Mouse (Mus musculus) midbrain, embryonic 10.5 days (tissue): ENCODE measurements around the gene Gm9495. TPM values are rescaled to one million over a fixed set of nuclear protein-coding genes. Genes with fewer than 3 reads are reported as not detected.
A peak's percentile ranks its signal among the peaks of the same experiment; 100 is the strongest.
"Not testable (repeated sequence)": the region's sequence is repeated elsewhere in the genome, so short reads cannot be mapped to it uniquely, and the experiment has no call there.

Experiments used
- DNase-seq: peaks from one replicate; pipeline ENCODE4 v3.0.0-alpha.2; 2017; ENCODE audit warnings: low spot score
- H3K27ac ChIP-seq: fragments of 300-500 bp; sonication (generic); replicated peaks from 2 replicates; pipeline ENCODE4 v1.5.1; 2016; ENCODE audit warnings: mild to moderate bottlenecking
- H3K27me3 ChIP-seq: fragments of 300-500 bp; sonication (generic); 2 replicates; pipeline ENCODE4 v1.6.1; 2016; ENCODE audit warnings: low read depth, mild to moderate bottlenecking; ENCODE audit not compliant: poor library complexity, severe bottlenecking
- H3K36me3 ChIP-seq: fragments of 300-500 bp; sonication (generic); 2 replicates; pipeline ENCODE4 v1.6.1; 2016; ENCODE audit warnings: mild to moderate bottlenecking, moderate library complexity
- H3K4me1 ChIP-seq: fragments of 300-500 bp; sonication (generic); 2 replicates; pipeline ENCODE4 v1.6.1; 2016
- H3K4me3 ChIP-seq: fragments of 300-500 bp; sonication (generic); 2 replicates; pipeline ENCODE4 v1.5.1; 2016; ENCODE audit warnings: mild to moderate bottlenecking, moderate library complexity
- H3K9me3 ChIP-seq: fragments of 300-500 bp; sonication (generic); replicated peaks from 2 replicates; pipeline ENCODE4 v1.6.1; 2016; ENCODE audit warnings: mild to moderate bottlenecking
- WGBS: fragments of 180-500 bp; shearing (Covaris S2); methylation state at CpG from one replicate; pipeline ENCODE4 v1.1.7; 2016; 5-methylcytosine and 5-hydroxymethylcytosine counted together
- polyA plus RNA-seq: library from polyadenylated mRNA; unstranded; fragments of >200 nt; fragmentation: Nextera tagmentation; extraction: Ambion mirVana; gene quantifications from 2 replicates; pipeline ENCODE4 v1.2.1, GENCODE M21; 2016

Gene Gm9495
- polyA plus RNA-seq: not detected in 2 replicates

- DNase-seq: not testable (repeated sequence)
Measured at GRCm38 (mm10) chr8:69453465-69453864, at the start of gene Gm9495. TSS of gene Gm9495 (minus strand) at chr8:69453565.

GRCm38 (mm10) chr8:69474946-69475345 is 21.6 kb upstream of the Gm9495 start:
- not testable (repeated sequence) for H3K27me3 ChIP-seq
- WGBS: 73% methylated on average over 3 of the region's 3 CpGs

More at GRCm38 (mm10) chr8:69453465-69453864, at the start of gene Gm9495:
- H3K36me3 ChIP-seq, H3K4me1 ChIP-seq, H3K27me3 ChIP-seq, H3K4me3 ChIP-seq, H3K27ac ChIP-seq, H3K9me3 ChIP-seq: not testable (repeated sequence)
- 92% methylated on average over 3 of the region's 3 CpGs for WGBS

GRCm38 (mm10) chr8:69420018-69420417 is 33.3 kb downstream of the Gm9495 start:
- DNase-seq, H3K4me1 ChIP-seq, H3K36me3 ChIP-seq, H3K4me3 ChIP-seq, H3K27me3 ChIP-seq, H3K27ac ChIP-seq, H3K9me3 ChIP-seq: not testable (repeated sequence)
- WGBS: 84% methylated on average over 3 of the region's 3 CpGs

More at GRCm38 (mm10) chr8:69474946-69475345, 21.6 kb upstream of the Gm9495 start:
- H3K4me3 ChIP-seq, H3K9me3 ChIP-seq, DNase-seq, H3K4me1 ChIP-seq, H3K36me3 ChIP-seq, H3K27ac ChIP-seq: not testable (repeated sequence)

GRCm38 (mm10) chr8:69414326-69414725 is 39.0 kb downstream of the Gm9495 start:
- Histone ChIP-seq H3K4me1 (no peaks in the 10 kb centered on the region), H3K36me3 (no peaks in the 10 kb centered on the region), H3K4me3 (no peak overlapping the region), H3K27me3 (no peaks in the 10 kb centered on the region), H3K27ac (no peak overlapping the region), H3K9me3 (no peaks in the 10 kb centered on the region)
- no peak for DNase-seq
- WGBS: 88% methylated on average over 1 of the region's 1 CpGs

- no peak for DNase-seq
- Histone ChIP-seq H3K4me3 (no peak overlapping the region), H3K4me1 (peaks cover 1% of the 10 kb centered on the region; the same call in 1 of the 2 replicates), H3K27me3 (no peaks in the 10 kb centered on the region), H3K36me3 (no peaks in the 10 kb centered on the region), H3K27ac (no peak overlapping the region), H3K9me3 (no peaks in the 10 kb centered on the region)
- 89% methylated on average over 6 of the region's 6 CpGs for WGBS
Measured at GRCm38 (mm10) chr8:69404768-69405167, 48.6 kb downstream of the Gm9495 start.

- H3K4me1 ChIP-seq: peaks cover 17% of the 10 kb centered on the region
- no peaks in the 10 kb centered on the region for H3K9me3 ChIP-seq
- peak overlapping the region; percentile 86 for H3K27ac ChIP-seq
- no peaks in the 10 kb centered on the region for H3K27me3 ChIP-seq
- peak overlapping the region; percentile 59 for H3K4me3 ChIP-seq
- no peak for DNase-seq
- 73% methylated on average over 4 of the region's 4 CpGs for WGBS
- no peaks in the 10 kb centered on the region for H3K36me3 ChIP-seq
Measured at GRCm38 (mm10) chr8:69399956-69400443, 53.4 kb downstream of the Gm9495 start.

GRCm38 (mm10) chr8:69399181-69399955 is 54.0 kb downstream of the Gm9495 start:
- Histone ChIP-seq H3K9me3 (no peaks in the 10 kb centered on the region), H3K36me3 (no peaks in the 10 kb centered on the region), H3K4me3 (peak overlapping the region; percentile 59), H3K27me3 (no peaks in the 10 kb centered on the region), H3K27ac (peak overlapping the region; percentile 86), H3K4me1 (peaks cover 22% of the 10 kb centered on the region)
- peak; percentile 57 for DNase-seq
- 16% methylated on average over 43 of the region's 43 CpGs for whole genome bisulfite sequencing

GRCm38 (mm10) chr8:69396196-69396595 is 57.2 kb downstream of the Gm9495 start:
- peak overlapping the region; percentile 75; the same call in 1 of the 2 replicates for H3K4me3 ChIP-seq
- H3K4me1 ChIP-seq: peaks cover 27% of the 10 kb centered on the region
- DNase-seq: no peak
- WGBS: 83% methylated on average over 6 of the region's 6 CpGs
- peak overlapping the region; percentile 97; the same call in 1 of the 2 replicates for H3K27ac ChIP-seq
- peaks cover 30% of the 10 kb centered on the region for H3K9me3 ChIP-seq
- no peaks in the 10 kb centered on the region for H3K27me3 ChIP-seq
- peaks cover 31% of the 10 kb centered on the region for H3K36me3 ChIP-seq

GRCm38 (mm10) chr8:69395050-69395789 is 58.1 kb downstream of the Gm9495 start:
- H3K27me3 ChIP-seq: no peaks in the 10 kb centered on the region
- 2% methylated on average over 26 of the region's 26 CpGs for WGBS
- peak; percentile 88 for DNase-seq
- peak overlapping the region; percentile 75 for H3K4me3 ChIP-seq
- H3K36me3 ChIP-seq: peaks cover 40% of the 10 kb centered on the region
- peak overlapping the region; percentile 97 for H3K27ac ChIP-seq
- H3K4me1 ChIP-seq: peaks cover 27% of the 10 kb centered on the region
- peaks cover 40% of the 10 kb centered on the region for H3K9me3 ChIP-seq

GRCm38 (mm10) chr8:69384361-69384760 is 69.0 kb downstream of the Gm9495 start:
- Histone ChIP-seq H3K36me3 (peaks cover 66% of the 10 kb centered on the region), H3K27me3 (no peaks in the 10 kb centered on the region), H3K9me3 (peaks cover 75% of the 10 kb centered on the region), H3K4me3 (no peak overlapping the region), H3K27ac (no peak overlapping the region), H3K4me1 (no peaks in the 10 kb centered on the region)
- no peak for DNase-seq
- 98% methylated on average over 6 of the region's 6 CpGs for WGBS
